Mouse (Mus musculus): ENCODE measurements around the gene Fbxl20. TPM values are rescaled to one million over a fixed set of nuclear protein-coding genes. Genes with fewer than 3 reads are reported as not detected.

The Fbxl20 gene
- polyA plus RNA-seq, 1 experiment: 44.5 TPM

DNA sequence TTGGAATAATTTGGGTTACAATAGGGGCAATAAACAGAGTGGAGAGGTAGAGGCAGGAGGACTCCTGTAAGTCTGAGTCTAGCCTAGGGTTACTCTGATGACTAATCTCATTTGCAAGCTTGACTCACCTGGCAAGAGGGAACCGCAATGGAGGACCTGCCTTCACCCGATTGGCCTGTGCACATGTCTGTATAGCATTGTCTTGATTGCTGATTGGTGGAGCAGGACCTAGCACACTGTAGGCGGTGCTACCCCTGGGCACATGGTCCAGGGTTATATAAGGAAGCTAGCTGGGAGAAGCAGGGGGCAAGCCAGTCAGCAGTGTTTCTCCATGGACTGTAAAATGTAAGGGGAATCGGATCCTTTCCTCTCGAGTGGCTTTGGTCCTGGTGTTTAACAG is 92.2 kb downstream of the Fbxl20 start:
- Histone ChIP-seq H3K27me3 (ENCODE audit: control insufficient read depth, insufficient read depth, low read length, poor library complexity, severe bottlenecking) (no peaks in the 10 kb centered on the region), H3K9me3 (replicated peaks; ENCODE audit: control insufficient read depth, insufficient read depth, low read length, poor library complexity, severe bottlenecking) (no peaks in the 10 kb centered on the region), H3K4me1 (ENCODE audit: control insufficient read depth, insufficient read depth, low read length) (no peaks in the 10 kb centered on the region), H3K9ac (ENCODE audit: low read depth, poor library complexity, severe bottlenecking) (no peak overlapping the region), H3K27ac (ENCODE audit: insufficient read depth, low read length) (peak overlapping the region; percentile 56), H3K36me3 (ENCODE audit: control insufficient read depth, insufficient read depth, low read length, poor library complexity, severe bottlenecking) (no peaks in the 10 kb centered on the region), H3K4me3 (ENCODE audit: low read depth, low read length) (peak overlapping the region; percentile 7; the same call in 1 of the 2 replicates)
- TF ChIP-seq POLR2A (IDR thresholded peaks at IDR 0.05; ENCODE audit: insufficient read depth, low read length) (peak; percentile 90), CTCF (IDR thresholded peaks at IDR 0.05; ENCODE audit: low read depth, low read length) (no peak), EP300 (IDR thresholded peaks at IDR 0.05; ENCODE audit: insufficient read depth, low read depth, low read length) (0 out of 2 replicates have a peak, but pooled peaks have one; percentile 2)

DNA sequence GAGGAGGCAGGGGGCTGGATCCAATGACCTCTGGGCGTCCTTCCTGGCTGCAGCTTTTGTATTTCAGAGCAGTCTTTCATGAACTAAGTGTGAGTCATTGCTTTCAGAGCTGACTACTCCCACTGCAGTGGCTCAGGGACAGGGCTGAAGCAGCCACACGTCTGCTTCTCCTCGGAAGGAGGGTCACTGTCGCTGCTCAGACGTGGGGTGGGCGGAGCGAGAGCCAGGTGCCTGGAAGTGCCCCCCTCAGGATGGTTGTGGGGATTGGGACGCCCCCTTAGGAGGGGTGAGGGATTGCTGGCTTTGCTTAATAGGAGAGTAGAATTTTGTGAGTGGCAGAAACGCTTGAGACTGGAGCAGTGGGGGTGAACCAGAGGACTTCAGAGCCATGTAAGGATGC is 92.7 kb downstream of the Fbxl20 start:
- peak overlapping the region; percentile 64 for H3K9ac ChIP-seq (ENCODE audit: low read depth, poor library complexity, severe bottlenecking)
- H3K4me3 ChIP-seq (ENCODE audit: low read depth, low read length): peak overlapping the region; percentile 57
- peak overlapping the region; percentile 69 for H3K27ac ChIP-seq (ENCODE audit: insufficient read depth, low read length)
- no peaks in the 10 kb centered on the region for H3K9me3 ChIP-seq (replicated peaks; ENCODE audit: control insufficient read depth, insufficient read depth, low read length, poor library complexity, severe bottlenecking)
- no peaks in the 10 kb centered on the region for H3K27me3 ChIP-seq (ENCODE audit: control insufficient read depth, insufficient read depth, low read length, poor library complexity, severe bottlenecking)
- no peaks in the 10 kb centered on the region for H3K36me3 ChIP-seq (ENCODE audit: control insufficient read depth, insufficient read depth, low read length, poor library complexity, severe bottlenecking)
- H3K4me1 ChIP-seq (ENCODE audit: control insufficient read depth, insufficient read depth, low read length): no peaks in the 10 kb centered on the region
- peak; percentile 5 for TF ChIP-seq CTCF (IDR thresholded peaks at IDR 0.05; ENCODE audit: low read depth, low read length)
- TF ChIP-seq POLR2A (IDR thresholded peaks at IDR 0.05; ENCODE audit: insufficient read depth, low read length): peak; percentile 68
- peak; percentile 46; the same call in 1 of the 2 replicates for TF ChIP-seq EP300 (IDR thresholded peaks at IDR 0.05; ENCODE audit: insufficient read depth, low read depth, low read length)

DNA sequence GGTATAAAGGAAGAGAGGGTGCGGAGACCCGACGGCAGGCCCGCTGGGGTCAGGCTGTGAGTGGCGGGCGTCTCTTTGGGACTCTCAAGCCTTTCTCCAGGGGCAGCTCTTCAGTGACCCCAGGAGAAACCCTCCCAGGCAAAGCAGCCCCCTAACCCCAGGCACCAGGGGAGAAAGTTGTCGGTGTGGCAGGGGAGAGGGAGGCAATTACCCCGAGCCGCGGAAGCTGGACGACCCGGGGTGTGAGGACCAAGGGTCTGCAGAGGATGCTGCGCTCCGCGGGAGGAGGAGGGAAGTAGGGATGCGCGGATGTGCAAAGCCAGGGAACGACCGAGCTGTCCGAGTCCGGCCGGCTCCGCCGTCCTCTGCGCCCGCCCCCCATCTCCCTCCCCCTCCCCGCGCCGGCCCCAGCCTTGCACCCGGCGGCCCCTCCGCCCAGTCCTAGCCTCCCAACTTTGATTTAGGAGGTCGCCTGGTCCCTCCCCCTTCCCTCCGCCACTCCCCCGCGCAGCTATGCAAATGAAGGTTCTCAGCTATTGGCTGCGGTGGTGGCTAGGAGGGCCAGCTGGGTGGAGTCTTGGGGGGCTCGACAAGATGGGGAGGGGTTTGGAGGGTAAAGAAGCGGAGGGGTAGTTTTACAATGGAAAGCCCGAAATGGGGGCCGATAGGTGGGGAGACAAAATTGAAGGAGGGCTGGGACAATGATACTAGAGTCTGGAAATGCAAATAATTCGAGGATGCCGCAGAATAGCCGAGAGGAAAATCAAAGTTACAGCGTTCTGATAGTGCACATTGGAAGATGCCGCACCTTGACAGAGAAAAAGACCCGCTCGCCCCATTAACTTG is 97.0 kb downstream of the Fbxl20 start, which contains the start of gene Stac2:
Gene Stac2 (minus strand): TSS at position 474 of the 846 bp plus-strand sequence.
- H3K4me1 ChIP-seq (ENCODE audit: control insufficient read depth, insufficient read depth, low read length): peaks cover 6% of the 10 kb centered on the region
- no peak within 1 kb of the TSS for H3K27ac ChIP-seq (ENCODE audit: insufficient read depth, low read length)
- H3K27me3 ChIP-seq (ENCODE audit: control insufficient read depth, insufficient read depth, low read length, poor library complexity, severe bottlenecking): peaks cover 3% of the 10 kb centered on the region

GRCm38 (mm10) chr11:98052129-98052988 is 97.8 kb downstream of the Fbxl20 start:
- H3K9me3 ChIP-seq (replicated peaks; ENCODE audit: control insufficient read depth, insufficient read depth, low read length, poor library complexity, severe bottlenecking): no peaks in the 10 kb centered on the region
- peaks cover 3% of the 10 kb centered on the region for H3K27me3 ChIP-seq (ENCODE audit: control insufficient read depth, insufficient read depth, low read length, poor library complexity, severe bottlenecking)
- peak overlapping the region; percentile 62 for H3K9ac ChIP-seq (ENCODE audit: low read depth, poor library complexity, severe bottlenecking)
- no peak overlapping the region for H3K27ac ChIP-seq (ENCODE audit: insufficient read depth, low read length)
- H3K4me3 ChIP-seq (ENCODE audit: low read depth, low read length): peak overlapping the region; percentile 73
- H3K4me1 ChIP-seq (ENCODE audit: control insufficient read depth, insufficient read depth, low read length): peaks cover 6% of the 10 kb centered on the region
- TF ChIP-seq POLR2A (IDR thresholded peaks at IDR 0.05; ENCODE audit: insufficient read depth, low read length) (no peak), CTCF (IDR thresholded peaks at IDR 0.05; ENCODE audit: low read depth, low read length) (no peak), EP300 (IDR thresholded peaks at IDR 0.05; ENCODE audit: insufficient read depth, low read depth, low read length) (no peak)
- no peaks in the 10 kb centered on the region for H3K36me3 ChIP-seq (ENCODE audit: control insufficient read depth, insufficient read depth, low read length, poor library complexity, severe bottlenecking)

More for the DNA sequence above, 97.0 kb downstream of the Fbxl20 start, which contains the start of gene Stac2:
- TF ChIP-seq EP300 (IDR thresholded peaks at IDR 0.05; ENCODE audit: insufficient read depth, low read depth, low read length): no peak
- no peak for TF ChIP-seq CTCF (IDR thresholded peaks at IDR 0.05; ENCODE audit: low read depth, low read length)
- no peak for TF ChIP-seq POLR2A (IDR thresholded peaks at IDR 0.05; ENCODE audit: insufficient read depth, low read length)
- Histone ChIP-seq H3K9ac (ENCODE audit: low read depth, poor library complexity, severe bottlenecking) (peak within 1 kb of the TSS; percentile 62), H3K9me3 (replicated peaks; ENCODE audit: control insufficient read depth, insufficient read depth, low read length, poor library complexity, severe bottlenecking) (no peaks in the 10 kb centered on the region), H3K4me3 (ENCODE audit: low read depth, low read length) (peak within 1 kb of the TSS; percentile 73), H3K36me3 (ENCODE audit: control insufficient read depth, insufficient read depth, low read length, poor library complexity, severe bottlenecking) (no peaks in the 10 kb centered on the region)

GRCm38 (mm10) chr11:98051611-98052128 is 98.5 kb downstream of the Fbxl20 start:
- Histone ChIP-seq H3K27me3 (ENCODE audit: control insufficient read depth, insufficient read depth, low read length, poor library complexity, severe bottlenecking) (peaks cover 3% of the 10 kb centered on the region), H3K4me3 (ENCODE audit: low read depth, low read length) (peak overlapping the region; percentile 73)

More at GRCm38 (mm10) chr11:98051611-98052128, 98.5 kb downstream of the Fbxl20 start:
- TF ChIP-seq POLR2A (IDR thresholded peaks at IDR 0.05; ENCODE audit: insufficient read depth, low read length) (no peak), CTCF (IDR thresholded peaks at IDR 0.05; ENCODE audit: low read depth, low read length) (no peak), EP300 (IDR thresholded peaks at IDR 0.05; ENCODE audit: insufficient read depth, low read depth, low read length) (no peak)
- H3K9ac ChIP-seq (ENCODE audit: low read depth, poor library complexity, severe bottlenecking): peak overlapping the region; percentile 62
- H3K36me3 ChIP-seq (ENCODE audit: control insufficient read depth, insufficient read depth, low read length, poor library complexity, severe bottlenecking): no peaks in the 10 kb centered on the region
- peaks cover 6% of the 10 kb centered on the region for H3K4me1 ChIP-seq (ENCODE audit: control insufficient read depth, insufficient read depth, low read length)
- no peaks in the 10 kb centered on the region for H3K9me3 ChIP-seq (replicated peaks; ENCODE audit: control insufficient read depth, insufficient read depth, low read length, poor library complexity, severe bottlenecking)
- H3K27ac ChIP-seq (ENCODE audit: insufficient read depth, low read length): no peak overlapping the region

All from ES-Bruce4 (cell line).